Mouse (Mus musculus) naive thymus-derived CD4-positive, alpha-beta T cell, adult 5 months (primary cell): ENCODE results near the gene Gm21970. TPM values are rescaled to one million over a fixed set of nuclear protein-coding genes. Genes with fewer than 3 reads are reported as not detected.

Source experiments
- polyA plus RNA-seq: library from polyadenylated mRNA; unstranded; fragments of 100-300 nt; shearing (Covaris generic); gene quantifications from one replicate; pipeline ENCODE4 v1.2.1, GENCODE M21; 2017

Gene Gm21970
- not detected for polyA plus RNA-seq

DNA sequence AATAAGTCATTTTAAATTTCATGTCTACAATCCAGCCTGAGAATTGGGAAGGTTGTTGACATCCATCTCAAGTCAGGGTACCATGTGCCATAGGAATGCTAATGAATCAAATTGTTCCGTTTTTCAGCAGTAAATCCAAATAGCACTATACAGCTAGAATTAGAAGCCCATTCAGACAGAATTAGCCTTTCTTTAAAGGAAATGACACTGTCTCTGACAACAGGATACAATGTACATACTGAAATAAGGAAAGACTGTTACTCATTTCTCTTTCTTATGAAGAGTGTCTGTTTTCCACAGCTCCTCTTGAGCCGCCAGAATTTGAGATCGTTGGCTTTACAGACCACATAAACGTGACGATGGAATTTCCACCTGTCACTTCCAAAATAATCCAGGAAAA is at the start of gene Gm21970:
Gene Gm21970, plus strand, starts transcription at position 301 of the 400 bp plus-strand sequence.

DNA sequence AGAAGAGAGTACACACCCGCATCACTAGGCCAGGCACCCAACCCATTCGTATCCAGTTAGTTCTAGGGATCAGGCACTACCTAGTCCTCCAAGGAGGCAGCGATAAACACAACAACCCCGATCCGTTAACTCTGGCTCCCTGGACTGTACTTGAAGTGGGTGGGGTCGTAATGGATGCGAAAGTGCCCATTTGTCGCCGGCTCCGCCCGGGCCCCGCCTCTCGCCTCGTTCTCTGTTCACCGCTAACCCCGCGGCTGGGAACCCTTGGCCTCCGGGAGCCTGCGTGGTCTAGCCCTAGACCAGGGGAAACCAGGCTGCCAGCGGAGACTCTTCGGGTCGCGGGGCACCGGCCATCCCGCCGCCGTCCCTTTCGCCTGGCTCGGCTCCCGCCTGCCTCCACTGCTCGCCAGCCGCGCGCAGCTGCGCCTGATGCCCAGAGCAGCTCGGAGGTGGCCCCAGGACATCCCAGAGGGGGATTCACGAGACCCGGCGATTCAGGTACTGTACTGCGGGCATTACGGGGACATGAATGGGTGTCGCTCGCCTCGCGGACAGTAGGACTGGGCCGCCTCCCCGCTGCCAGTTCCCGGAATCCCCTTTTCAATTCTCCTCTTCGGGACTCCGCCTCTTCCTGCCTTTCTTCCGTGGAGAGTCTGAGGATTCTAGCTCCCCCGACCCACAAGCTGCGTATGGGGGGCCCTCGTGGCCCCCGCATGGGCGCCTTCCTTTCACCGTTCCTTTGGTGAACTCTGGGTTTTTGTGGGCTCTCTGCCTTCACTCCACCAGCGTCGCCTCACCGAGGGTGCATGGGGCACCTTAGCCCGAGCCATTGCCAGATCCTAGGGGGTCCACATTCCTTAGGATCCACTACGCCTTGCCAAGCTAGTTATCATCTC is 18.7 kb upstream of the Gm21970 start, which contains the start of gene Ifnar2:
Gene Ifnar2, plus strand, starts transcription at position 207 of the 896 bp plus-strand sequence.

DNA sequence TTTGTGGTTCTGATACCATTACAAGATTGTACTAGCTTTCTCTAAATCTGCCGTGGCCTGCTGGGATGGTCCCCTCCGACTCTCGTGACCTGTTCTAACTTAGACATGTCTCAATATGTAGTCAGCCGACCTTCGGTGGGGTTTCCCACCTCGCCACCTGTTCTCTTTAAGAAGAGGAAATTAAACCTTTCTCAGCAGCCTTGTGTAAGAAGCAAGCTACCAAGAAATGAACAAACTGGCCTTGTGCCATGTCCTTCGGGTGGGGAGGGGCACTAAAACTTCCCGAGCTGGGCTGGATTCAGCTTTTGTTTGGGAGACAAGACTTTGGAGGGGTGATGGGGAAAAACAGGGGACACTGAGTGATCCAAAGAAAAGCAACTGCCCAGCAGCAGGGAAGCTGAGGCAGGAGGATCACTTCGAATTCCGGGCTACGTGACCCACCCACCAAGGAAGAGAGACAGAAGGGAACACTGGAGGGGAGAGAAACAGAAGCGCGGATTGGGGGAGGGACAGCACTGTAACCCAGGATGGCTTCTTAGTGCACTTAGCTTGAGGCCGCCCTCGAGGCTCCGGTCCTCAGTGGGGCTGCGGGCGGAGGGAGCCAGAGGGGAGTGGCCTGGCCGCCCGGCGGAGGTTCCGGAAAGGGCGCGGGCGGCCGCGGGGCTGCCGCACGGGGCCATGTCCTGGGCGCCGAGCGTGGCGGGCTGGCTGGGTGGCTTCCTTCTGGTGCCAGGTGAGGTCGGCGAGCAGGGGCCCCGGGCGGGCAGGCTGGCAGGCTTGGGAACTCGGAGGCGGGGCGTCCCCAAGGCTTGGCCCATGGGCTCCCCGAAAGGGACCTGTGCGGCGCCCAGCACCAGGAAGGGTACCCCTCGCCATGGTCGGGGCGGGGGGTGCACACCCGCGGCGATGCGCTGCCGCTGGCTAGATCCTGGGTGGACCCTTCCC is 14.4 kb downstream of the Gm21970 start, which contains the start of gene Il10rb:
Gene Il10rb, plus strand, starts transcription at position 525 of the 945 bp plus-strand sequence.

Other genes with a start within 250 kb of the Gm21970 start
- gene Olig2, start 166.3 kb upstream of the Gm21970 start, polyA plus RNA-seq: not detected
- not detected for gene Olig1, start 121.9 kb upstream of the Gm21970 start, polyA plus RNA-seq
- 66.4 TPM for gene Ifnar2, start 18.9 kb upstream of the Gm21970 start, polyA plus RNA-seq
- gene Il10rb, start 14.4 kb downstream of the Gm21970 start, polyA plus RNA-seq: 44.1 TPM
- 209 TPM for gene Ifnar1, start 93.5 kb downstream of the Gm21970 start, polyA plus RNA-seq
- gene Ifngr2, start 155.4 kb downstream of the Gm21970 start, polyA plus RNA-seq: 397 TPM
- 53.8 TPM for gene Tmem50b, start 206.1 kb downstream of the Gm21970 start, polyA plus RNA-seq
- 4.8 TPM for gene Dnajc28, start 227.3 kb downstream of the Gm21970 start, polyA plus RNA-seq